Mouse (Mus musculus): ENCODE data around the gene Thsd4. TPM values are rescaled to one million over a fixed set of nuclear protein-coding genes. Genes with fewer than 3 reads are reported as not detected.

Gene Thsd4
- polyA plus RNA-seq, 1 experiment from 2014 or later = 38.7 TPM

- Histone ChIP-seq H3K9ac (ENCODE audit: low read depth, low read length) (no peak overlapping the region), H3K36me3 (ENCODE audit: control insufficient read depth, insufficient read depth, low read length) (no peaks in the 10 kb centered on the region), H3K4me1 (ENCODE audit: control insufficient read depth, insufficient read depth, low read length) (peaks cover 20% of the 10 kb centered on the region), H3K4me2 (replicated peaks; ENCODE audit: low read depth, low read length) (no peak overlapping the region), H3K9me3 (ENCODE audit: control insufficient read depth, low read length) (no peaks in the 10 kb centered on the region), H3K4me3 (ENCODE audit: low read length) (no peak overlapping the region), H3K27me3 (ENCODE audit: control insufficient read depth, insufficient read depth, low read length) (no peaks in the 10 kb centered on the region), H3K27ac (ENCODE audit: low read depth, low read length) (no peak overlapping the region)
- WGBS = 77% methylated on average over 13 of the region's 13 CpGs
- ATAC-seq (ENCODE audit: low FRiP score, low TSS enrichment) = no peak
These were observed 67.3 kb downstream of the Thsd4 start for GRCm38 (mm10) chr9:60454406-60455076.

- WGBS = 89% methylated on average over 3 of the region's 3 CpGs
- Histone ChIP-seq H3K36me3 (ENCODE audit: control insufficient read depth, insufficient read depth, low read length) (no peaks in the 10 kb centered on the region), H3K4me3 (ENCODE audit: low read length) (no peak overlapping the region), H3K27ac (ENCODE audit: low read depth, low read length) (no peak overlapping the region), H3K9ac (ENCODE audit: low read depth, low read length) (no peak overlapping the region), H3K27me3 (ENCODE audit: control insufficient read depth, insufficient read depth, low read length) (no peaks in the 10 kb centered on the region), H3K9me3 (ENCODE audit: control insufficient read depth, low read length) (no peaks in the 10 kb centered on the region), H3K4me1 (ENCODE audit: control insufficient read depth, insufficient read depth, low read length) (0 out of 2 replicates have a peak, but pooled peaks cover 5% of the 10 kb centered on the region), H3K4me2 (replicated peaks; ENCODE audit: low read depth, low read length) (no peak overlapping the region)
- ATAC-seq (ENCODE audit: low FRiP score, low TSS enrichment) = no peak
These were observed 72.3 kb downstream of the Thsd4 start for GRCm38 (mm10) chr9:60449498-60449897.

GRCm38 (mm10) chr9:60445821-60446220 is 76.0 kb downstream of the Thsd4 start:
- no peak for ATAC-seq (ENCODE audit: low FRiP score, low TSS enrichment)
- no peak overlapping the region for H3K27ac ChIP-seq (ENCODE audit: low read depth, low read length)

GRCm38 (mm10) chr9:60441274-60441902 is 80.5 kb downstream of the Thsd4 start:
- no peak for ATAC-seq (ENCODE audit: low FRiP score, low TSS enrichment)
- 71% methylated on average over 10 of the region's 10 CpGs for WGBS
- no peak overlapping the region for H3K4me2 ChIP-seq (replicated peaks; ENCODE audit: low read depth, low read length)

More at GRCm38 (mm10) chr9:60445821-60446220, 76.0 kb downstream of the Thsd4 start:
- no peaks in the 10 kb centered on the region for H3K27me3 ChIP-seq (ENCODE audit: control insufficient read depth, insufficient read depth, low read length)
- H3K9ac ChIP-seq (ENCODE audit: low read depth, low read length) = no peak overlapping the region
- H3K9me3 ChIP-seq (ENCODE audit: control insufficient read depth, low read length) = no peaks in the 10 kb centered on the region
- 0 out of 2 replicates have a peak, but pooled peaks cover 5% of the 10 kb centered on the region for H3K4me1 ChIP-seq (ENCODE audit: control insufficient read depth, insufficient read depth, low read length)
- H3K4me2 ChIP-seq (replicated peaks; ENCODE audit: low read depth, low read length) = no peak overlapping the region
- no peak overlapping the region for H3K4me3 ChIP-seq (ENCODE audit: low read length)
- no peaks in the 10 kb centered on the region for H3K36me3 ChIP-seq (ENCODE audit: control insufficient read depth, insufficient read depth, low read length)
- WGBS = 85% methylated on average over 4 of the region's 4 CpGs

GRCm38 (mm10) chr9:60440506-60440905 is 81.3 kb downstream of the Thsd4 start:
- Histone ChIP-seq H3K4me3 (ENCODE audit: low read length) (no peak overlapping the region), H3K9ac (ENCODE audit: low read depth, low read length) (no peak overlapping the region), H3K9me3 (ENCODE audit: control insufficient read depth, low read length) (no peaks in the 10 kb centered on the region), H3K4me1 (ENCODE audit: control insufficient read depth, insufficient read depth, low read length) (0 out of 2 replicates have a peak, but pooled peaks cover 2% of the 10 kb centered on the region), H3K36me3 (ENCODE audit: control insufficient read depth, insufficient read depth, low read length) (no peaks in the 10 kb centered on the region), H3K27ac (ENCODE audit: low read depth, low read length) (no peak overlapping the region), H3K4me2 (replicated peaks; ENCODE audit: low read depth, low read length) (no peak overlapping the region), H3K27me3 (ENCODE audit: control insufficient read depth, insufficient read depth, low read length) (no peaks in the 10 kb centered on the region)
- no peak for ATAC-seq (ENCODE audit: low FRiP score, low TSS enrichment)
- 83% methylated on average over 8 of the region's 8 CpGs for WGBS

More at GRCm38 (mm10) chr9:60441274-60441902, 80.5 kb downstream of the Thsd4 start:
- Histone ChIP-seq H3K9ac (ENCODE audit: low read depth, low read length) (no peak overlapping the region), H3K4me1 (ENCODE audit: control insufficient read depth, insufficient read depth, low read length) (0 out of 2 replicates have a peak, but pooled peaks cover 5% of the 10 kb centered on the region), H3K27ac (ENCODE audit: low read depth, low read length) (no peak overlapping the region), H3K4me3 (ENCODE audit: low read length) (no peak overlapping the region), H3K27me3 (ENCODE audit: control insufficient read depth, insufficient read depth, low read length) (no peaks in the 10 kb centered on the region), H3K36me3 (ENCODE audit: control insufficient read depth, insufficient read depth, low read length) (no peaks in the 10 kb centered on the region), H3K9me3 (ENCODE audit: control insufficient read depth, low read length) (no peaks in the 10 kb centered on the region)

- H3K27me3 ChIP-seq (ENCODE audit: control insufficient read depth, insufficient read depth, low read length) = no peaks in the 10 kb centered on the region
- ATAC-seq (ENCODE audit: low FRiP score, low TSS enrichment) = no peak
- no peak overlapping the region for H3K4me3 ChIP-seq (ENCODE audit: low read length)
- H3K9ac ChIP-seq (ENCODE audit: low read depth, low read length) = no peak overlapping the region
- no peaks in the 10 kb centered on the region for H3K9me3 ChIP-seq (ENCODE audit: control insufficient read depth, low read length)
- no peak overlapping the region for H3K4me2 ChIP-seq (replicated peaks; ENCODE audit: low read depth, low read length)
- no peaks in the 10 kb centered on the region for H3K36me3 ChIP-seq (ENCODE audit: control insufficient read depth, insufficient read depth, low read length)
- H3K4me1 ChIP-seq (ENCODE audit: control insufficient read depth, insufficient read depth, low read length) = no peaks in the 10 kb centered on the region
- 96% methylated on average over 3 of the region's 3 CpGs for WGBS
- H3K27ac ChIP-seq (ENCODE audit: low read depth, low read length) = no peak overlapping the region
These were observed 85.6 kb downstream of the Thsd4 start for GRCm38 (mm10) chr9:60436246-60436645.

GRCm38 (mm10) chr9:60434093-60434492 is 87.8 kb downstream of the Thsd4 start:
- no peak for ATAC-seq (ENCODE audit: low FRiP score, low TSS enrichment)
- Histone ChIP-seq H3K4me1 (ENCODE audit: control insufficient read depth, insufficient read depth, low read length) (no peaks in the 10 kb centered on the region), H3K9me3 (ENCODE audit: control insufficient read depth, low read length) (no peaks in the 10 kb centered on the region), H3K4me2 (replicated peaks; ENCODE audit: low read depth, low read length) (no peak overlapping the region), H3K4me3 (ENCODE audit: low read length) (no peak overlapping the region), H3K9ac (ENCODE audit: low read depth, low read length) (no peak overlapping the region), H3K27me3 (ENCODE audit: control insufficient read depth, insufficient read depth, low read length) (no peaks in the 10 kb centered on the region), H3K36me3 (ENCODE audit: control insufficient read depth, insufficient read depth, low read length) (no peaks in the 10 kb centered on the region), H3K27ac (ENCODE audit: low read depth, low read length) (no peak overlapping the region)
- 46% methylated on average over 2 of the region's 2 CpGs for WGBS

GRCm38 (mm10) chr9:60431924-60432323 is 89.9 kb downstream of the Thsd4 start:
- no peak for ATAC-seq (ENCODE audit: low FRiP score, low TSS enrichment)
- H3K9ac ChIP-seq (ENCODE audit: low read depth, low read length) = no peak overlapping the region

GRCm38 (mm10) chr9:60430017-60430416 is 91.8 kb downstream of the Thsd4 start:
- Histone ChIP-seq H3K27ac (ENCODE audit: low read depth, low read length) (no peak overlapping the region), H3K9ac (ENCODE audit: low read depth, low read length) (no peak overlapping the region), H3K36me3 (ENCODE audit: control insufficient read depth, insufficient read depth, low read length) (peaks cover 6% of the 10 kb centered on the region; the same call in 1 of the 2 replicates), H3K4me3 (ENCODE audit: low read length) (no peak overlapping the region), H3K9me3 (ENCODE audit: control insufficient read depth, low read length) (no peaks in the 10 kb centered on the region), H3K27me3 (ENCODE audit: control insufficient read depth, insufficient read depth, low read length) (no peaks in the 10 kb centered on the region), H3K4me1 (ENCODE audit: control insufficient read depth, insufficient read depth, low read length) (no peaks in the 10 kb centered on the region), H3K4me2 (replicated peaks; ENCODE audit: low read depth, low read length) (no peak overlapping the region)
- WGBS = 89% methylated on average over 4 of the region's 4 CpGs
- no peak for ATAC-seq (ENCODE audit: low FRiP score, low TSS enrichment)

More at GRCm38 (mm10) chr9:60431924-60432323, 89.9 kb downstream of the Thsd4 start:
- WGBS = 80% methylated on average over 4 of the region's 4 CpGs
- H3K4me3 ChIP-seq (ENCODE audit: low read length) = no peak overlapping the region
- no peak overlapping the region for H3K4me2 ChIP-seq (replicated peaks; ENCODE audit: low read depth, low read length)
- H3K9me3 ChIP-seq (ENCODE audit: control insufficient read depth, low read length) = no peaks in the 10 kb centered on the region
- H3K27ac ChIP-seq (ENCODE audit: low read depth, low read length) = no peak overlapping the region
- H3K27me3 ChIP-seq (ENCODE audit: control insufficient read depth, insufficient read depth, low read length) = no peaks in the 10 kb centered on the region
- H3K36me3 ChIP-seq (ENCODE audit: control insufficient read depth, insufficient read depth, low read length) = peaks cover 6% of the 10 kb centered on the region; the same call in 1 of the 2 replicates
- H3K4me1 ChIP-seq (ENCODE audit: control insufficient read depth, insufficient read depth, low read length) = no peaks in the 10 kb centered on the region

Measured in kidney, embryonic 14.5 days (tissue).